Mouse (Mus musculus) C2C12 (cell line): ENCODE data around the gene Loxl4. TPM values are rescaled to one million over a fixed set of nuclear protein-coding genes. Genes with fewer than 3 reads are reported as not detected.

ENCODE experiments used
- H3K27me3 ChIP-seq: one replicate; pipeline ENCODE4 v1.6.1; 2011; ENCODE audit not compliant: control insufficient read depth, insufficient read depth, insufficient read length
- H3K36me3 ChIP-seq: one replicate; pipeline ENCODE4 v1.6.1; 2011; ENCODE audit not compliant: control insufficient read depth, insufficient read depth
- H3K4me3 ChIP-seq: one replicate; pipeline ENCODE4 v1.5.1; 2011; ENCODE audit warnings: mild to moderate bottlenecking, control low read depth; ENCODE audit not compliant: poor library complexity, insufficient read depth, severe bottlenecking
- H3K79me2 ChIP-seq: one replicate; pipeline ENCODE4 v1.6.1; 2011; ENCODE audit not compliant: control insufficient read depth, insufficient read depth
- H3K79me3 ChIP-seq: one replicate; pipeline ENCODE4 v1.6.1; 2011; ENCODE audit warnings: low read depth, control low read depth
- H3ac ChIP-seq: one replicate; pipeline ENCODE3; 2011; ENCODE audit warnings: low read depth; ENCODE audit not compliant: control insufficient read depth, insufficient read length
- CEBPB ChIP-seq: IDR thresholded peaks from one replicate; pipeline ENCODE4 v1.6.1; 2011; ENCODE audit warnings: low read depth, mild to moderate bottlenecking, control low read depth, moderate library complexity
- CTCF ChIP-seq: IDR thresholded peaks from one replicate; pipeline ENCODE4 v1.5.1; 2011; ENCODE audit not compliant: control insufficient read depth, insufficient read depth, insufficient read length
- FOSL1 ChIP-seq: IDR thresholded peaks from one replicate; pipeline ENCODE4 v1.8.0; 2011; ENCODE audit warnings: mild to moderate bottlenecking, low read length; ENCODE audit not compliant: poor library complexity, insufficient read depth, severe bottlenecking
- MAX ChIP-seq: IDR thresholded peaks from one replicate; pipeline ENCODE4 v1.6.1; 2011; ENCODE audit warnings: mild to moderate bottlenecking, control low read depth
- MYOD1 ChIP-seq: IDR thresholded peaks from one replicate; pipeline ENCODE4 v1.6.1; 2011; ENCODE audit warnings: low read depth; ENCODE audit not compliant: control insufficient read depth, insufficient read length
- MYOG ChIP-seq: IDR thresholded peaks from one replicate; pipeline ENCODE4 v1.6.1; 2011; ENCODE audit not compliant: control insufficient read depth, insufficient read length; ENCODE audit errors: extremely low read depth
- USF1 ChIP-seq: IDR thresholded peaks from one replicate; pipeline ENCODE4 v1.6.1; 2011; ENCODE audit warnings: low read depth, mild to moderate bottlenecking, control low read depth, moderate library complexity
- polyA plus RNA-seq: library from polyadenylated mRNA; unstranded; fragments of >200 nt; fragmentation: generic; extraction: Trizol; gene quantifications from one replicate; pipeline ENCODE4 v1.2.1, GENCODE M21; 2012; ENCODE audit warnings: missing spikeins

The Loxl4 gene
- polyA plus RNA-seq, 1 experiment, result 4.8 TPM

DNA sequence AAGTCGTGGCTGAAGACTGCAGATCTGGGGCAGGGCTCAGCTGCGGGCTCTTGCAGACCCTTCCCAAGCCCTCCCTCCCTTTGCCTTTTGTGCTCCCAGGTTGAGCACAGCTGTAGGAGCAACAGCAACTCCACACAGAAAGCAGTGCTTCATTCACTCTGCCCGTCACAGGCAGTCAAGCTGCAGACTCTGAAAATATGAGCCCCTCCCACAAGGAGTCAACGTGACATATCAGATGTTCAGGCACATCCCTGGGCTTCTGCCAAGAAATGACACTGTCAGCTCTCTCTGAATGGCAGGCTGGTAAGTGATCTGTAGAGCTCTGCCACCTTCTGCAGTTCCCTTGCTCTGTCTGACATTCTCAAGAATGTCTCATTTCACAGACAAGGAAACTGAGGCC is 45.2 kb upstream of the Loxl4 start:
- TF ChIP-seq FOSL1, result no peak
- no peak for TF ChIP-seq MYOD1
- TF ChIP-seq USF1, result no peak
- no peak for TF ChIP-seq CTCF
- TF ChIP-seq MAX, result no peak
- TF ChIP-seq MYOG, result no peak
- no peak for TF ChIP-seq CEBPB
- Histone ChIP-seq H3K36me3 (no peaks in the 10 kb centered on the region), H3K79me3 (no peaks in the 10 kb centered on the region), H3K27me3 (peaks cover 8% of the 10 kb centered on the region), H3K4me3 (no peak overlapping the region), H3K79me2 (no peaks in the 10 kb centered on the region), H3ac (no peak overlapping the region)

DNA sequence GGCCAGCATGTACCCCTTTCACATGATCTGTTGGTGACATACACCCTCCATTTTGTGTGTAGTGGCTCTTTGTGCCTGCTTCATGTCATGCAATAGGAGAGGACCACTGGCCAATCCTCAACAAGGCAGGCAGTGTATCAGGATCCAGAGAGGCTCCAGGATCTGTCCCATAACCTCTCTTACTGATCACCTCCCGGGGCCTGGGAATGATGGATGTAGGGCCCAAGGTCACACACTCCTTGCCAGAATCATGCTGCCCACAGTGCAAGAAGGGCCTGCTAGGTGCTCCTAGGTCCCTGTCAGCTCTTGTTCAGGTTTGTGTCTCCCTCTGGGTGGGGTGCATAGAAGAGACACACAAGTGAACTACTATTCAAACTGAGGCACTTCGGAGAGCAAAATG is 44.7 kb upstream of the Loxl4 start:
- H3K27me3 ChIP-seq, result peaks cover 11% of the 10 kb centered on the region
- no peak overlapping the region for H3K4me3 ChIP-seq
- no peaks in the 10 kb centered on the region for H3K36me3 ChIP-seq
- TF ChIP-seq CTCF (no peak), CEBPB (no peak), FOSL1 (no peak), MYOD1 (no peak), USF1 (no peak), MYOG (no peak), MAX (no peak)
- H3K79me3 ChIP-seq, result no peaks in the 10 kb centered on the region
- H3K79me2 ChIP-seq, result no peaks in the 10 kb centered on the region
- no peak overlapping the region for H3ac ChIP-seq

DNA sequence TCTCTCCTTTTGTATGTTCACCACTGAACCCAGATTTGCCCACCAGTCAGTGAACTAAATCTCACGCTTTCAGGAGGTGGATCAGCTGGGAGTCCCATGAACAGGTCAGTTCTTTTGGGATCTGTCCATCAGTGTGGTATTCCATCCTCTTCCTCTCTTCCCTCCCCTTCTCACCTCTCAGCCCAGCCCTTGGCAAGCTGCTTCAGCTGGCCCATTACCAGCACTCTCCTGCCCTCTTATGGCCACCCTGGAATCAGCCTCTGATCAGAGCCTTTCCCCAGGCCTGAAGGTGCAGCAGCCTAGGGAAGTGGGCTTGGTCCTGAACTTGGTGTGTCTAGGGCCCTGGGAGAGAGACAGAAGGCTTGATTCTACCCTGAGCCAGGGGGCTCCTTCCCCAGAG is 42.4 kb upstream of the Loxl4 start:
- no peaks in the 10 kb centered on the region for H3K79me3 ChIP-seq
- no peak overlapping the region for H3ac ChIP-seq
- TF ChIP-seq FOSL1 (no peak), MYOG (no peak), MAX (no peak), CEBPB (no peak), MYOD1 (no peak), USF1 (no peak), CTCF (peak; percentile 80)
- no peaks in the 10 kb centered on the region for H3K36me3 ChIP-seq
- no peak overlapping the region for H3K4me3 ChIP-seq
- no peaks in the 10 kb centered on the region for H3K79me2 ChIP-seq
- H3K27me3 ChIP-seq, result peaks cover 13% of the 10 kb centered on the region

DNA sequence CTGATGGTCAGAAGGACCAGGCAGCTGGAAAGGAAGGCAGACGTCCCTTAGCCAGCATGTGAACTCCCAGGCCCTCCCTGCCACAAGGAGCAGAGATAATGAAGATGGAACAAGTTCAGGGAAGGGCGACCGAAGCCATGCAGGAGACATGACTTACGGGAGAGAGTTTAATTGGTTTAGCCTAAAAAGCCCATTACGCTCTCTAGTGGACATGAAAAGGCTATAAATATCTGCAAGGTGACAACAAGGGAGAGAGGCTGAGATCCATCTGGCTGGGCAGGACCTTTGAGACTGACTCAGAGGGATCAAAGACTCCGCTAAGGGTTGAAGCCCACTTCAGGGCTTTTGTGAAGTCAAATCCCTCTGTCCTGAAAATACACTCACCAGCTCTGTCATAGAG is 40.5 kb upstream of the Loxl4 start:
- Histone ChIP-seq H3K79me3 (no peaks in the 10 kb centered on the region), H3K79me2 (no peaks in the 10 kb centered on the region), H3K27me3 (peaks cover 19% of the 10 kb centered on the region), H3ac (no peak overlapping the region), H3K36me3 (no peaks in the 10 kb centered on the region), H3K4me3 (no peak overlapping the region)
- TF ChIP-seq MYOG (no peak), MAX (no peak), USF1 (no peak), CTCF (no peak), FOSL1 (no peak), CEBPB (no peak)

GRCm38 (mm10) chr19:42652425-42652824 is 39.8 kb upstream of the Loxl4 start:
- TF ChIP-seq CTCF (no peak), MYOD1 (no peak), CEBPB (no peak), MYOG (no peak), MAX (no peak), USF1 (no peak), FOSL1 (no peak)
- Histone ChIP-seq H3K79me3 (no peaks in the 10 kb centered on the region), H3K36me3 (no peaks in the 10 kb centered on the region), H3K79me2 (no peaks in the 10 kb centered on the region), H3K27me3 (peaks cover 19% of the 10 kb centered on the region), H3K4me3 (no peak overlapping the region), H3ac (no peak overlapping the region)

- Histone ChIP-seq H3K4me3 (no peak overlapping the region), H3K27me3 (no peaks in the 10 kb centered on the region), H3K36me3 (no peaks in the 10 kb centered on the region), H3ac (no peak overlapping the region), H3K79me2 (no peaks in the 10 kb centered on the region), H3K79me3 (no peaks in the 10 kb centered on the region)
- TF ChIP-seq FOSL1 (no peak), MAX (no peak), USF1 (no peak), CTCF (no peak), CEBPB (no peak), MYOG (no peak), MYOD1 (no peak)
These were observed 27.6 kb upstream of the Loxl4 start for GRCm38 (mm10) chr19:42640211-42640610.
